Mouse (Mus musculus) ZHBTc4 (cell line): ENCODE data around the gene Sema3d.

Experiments used
- DNase-seq: peaks from one replicate; pipeline ENCODE4 v3.0.0-alpha.2; 2011; ENCODE audit warnings: low read depth, low spot score

The Sema3d gene

GRCm38 (mm10) chr5:12499037-12499436, 115.9 kb downstream of the Sema3d start:
- DNase-seq: no peak

GRCm38 (mm10) chr5:12499791-12500504, 116.8 kb downstream of the Sema3d start:
- DNase-seq: no peak

GRCm38 (mm10) chr5:12512471-12512870, 129.3 kb downstream of the Sema3d start:
- DNase-seq: no peak

DNA sequence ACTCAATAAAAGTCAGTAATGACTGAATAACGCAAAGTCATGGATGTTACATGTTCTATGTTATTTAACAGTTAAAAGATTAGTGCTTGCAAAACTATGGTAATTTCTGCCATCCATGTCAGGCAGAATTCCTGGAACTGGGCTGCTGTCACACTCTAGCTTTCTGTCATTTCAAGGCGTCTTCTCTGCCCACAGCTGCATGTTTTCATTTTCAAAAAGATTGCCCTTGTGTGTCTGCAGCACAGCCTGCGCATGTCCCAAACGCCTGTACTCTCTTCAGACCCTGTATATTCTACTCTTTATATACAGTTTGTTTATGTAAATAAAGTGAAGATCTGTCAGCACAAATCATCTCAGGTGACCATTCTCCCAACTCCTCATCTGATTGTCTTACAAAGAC, 132.1 kb downstream of the Sema3d start:
- no peak for DNase-seq

DNA sequence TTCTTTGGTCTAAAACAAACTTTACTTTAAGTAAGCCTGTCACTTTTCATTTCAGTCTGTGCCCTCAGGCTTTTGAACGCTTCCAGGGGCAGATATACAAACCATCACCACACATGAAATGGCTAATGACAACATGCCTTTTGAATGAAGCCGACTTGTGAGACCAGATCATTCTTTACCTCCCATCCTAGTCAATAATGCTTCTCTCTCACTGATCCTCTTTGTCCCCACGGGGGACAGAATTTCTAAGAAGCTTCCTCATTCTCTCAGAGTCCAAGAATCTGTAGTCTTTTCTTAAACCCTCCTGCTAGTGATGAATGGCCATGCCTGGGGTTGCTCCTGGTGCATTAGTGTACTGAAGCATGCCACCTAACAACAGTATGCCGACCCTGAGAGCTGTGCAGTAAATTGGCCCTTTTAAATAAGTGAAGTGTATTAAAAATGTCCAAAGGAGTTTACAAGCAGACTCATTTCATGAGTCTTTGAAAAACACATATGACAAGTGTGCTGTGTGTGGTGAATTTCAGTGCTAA, 142.1 kb downstream of the Sema3d start:
- no peak for DNase-seq

GRCm38 (mm10) chr5:12528596-12528995, 145.4 kb downstream of the Sema3d start:
- no peak for DNase-seq

- no peak for DNase-seq
These were observed 146.6 kb downstream of the Sema3d start for GRCm38 (mm10) chr5:12529771-12530170.

- DNase-seq: peak; percentile 81
These were observed 158.1 kb downstream of the Sema3d start for GRCm38 (mm10) chr5:12541268-12541667.

DNA sequence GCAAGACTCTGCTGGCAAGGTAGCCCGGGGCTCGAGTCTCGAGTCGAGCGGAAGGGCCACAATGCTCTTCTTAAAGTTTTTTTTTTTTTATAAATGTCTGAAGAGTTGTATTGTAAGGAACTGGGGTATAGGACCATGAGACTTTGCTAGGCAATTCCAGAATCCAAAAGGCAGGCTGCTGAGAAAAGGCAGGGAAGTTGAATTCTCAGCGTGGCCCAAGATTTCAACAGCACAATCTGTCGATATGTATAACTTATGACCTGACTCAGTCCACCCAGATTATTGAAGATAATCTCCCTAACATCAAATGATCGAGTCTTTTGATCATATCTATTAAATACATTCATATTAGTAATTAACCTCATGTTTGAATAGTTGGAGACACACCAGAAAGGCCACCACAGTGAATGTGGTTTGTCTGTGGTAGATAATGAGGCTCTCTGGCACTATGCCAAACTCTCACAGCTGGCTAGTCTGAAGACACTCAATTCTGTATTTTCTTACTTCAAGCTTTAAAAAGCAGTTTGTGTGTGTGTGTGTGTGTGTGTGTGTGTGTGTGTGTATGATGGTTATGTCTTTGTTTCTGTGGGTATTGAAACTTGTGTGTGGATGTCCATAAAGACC, 166.0 kb downstream of the Sema3d start:
- DNase-seq: no peak

DNA sequence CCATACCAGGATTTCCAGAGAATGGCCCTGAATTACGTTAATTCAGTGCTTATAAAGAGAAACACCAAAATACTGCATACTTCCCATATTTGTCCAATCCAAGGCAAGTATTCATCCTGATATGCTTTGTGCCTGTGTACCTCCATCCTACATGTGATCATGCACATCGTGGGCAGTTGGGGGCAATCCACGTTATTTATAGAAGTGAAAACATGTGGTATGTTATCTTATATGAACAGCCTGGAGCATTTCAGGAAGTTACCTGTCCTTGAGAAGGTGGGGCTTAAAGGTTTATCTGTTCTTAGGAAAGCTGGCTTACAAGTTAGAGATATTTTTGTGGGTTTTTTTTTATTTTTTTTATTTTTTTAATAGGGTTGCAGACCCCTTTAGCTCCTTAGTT, 172.2 kb downstream of the Sema3d start:
- no peak for DNase-seq

GRCm38 (mm10) chr5:12557889-12558288, 174.7 kb downstream of the Sema3d start:
- peak; percentile 28 for DNase-seq

GRCm38 (mm10) chr5:12561740-12562139, 178.6 kb downstream of the Sema3d start:
- no peak for DNase-seq

DNA sequence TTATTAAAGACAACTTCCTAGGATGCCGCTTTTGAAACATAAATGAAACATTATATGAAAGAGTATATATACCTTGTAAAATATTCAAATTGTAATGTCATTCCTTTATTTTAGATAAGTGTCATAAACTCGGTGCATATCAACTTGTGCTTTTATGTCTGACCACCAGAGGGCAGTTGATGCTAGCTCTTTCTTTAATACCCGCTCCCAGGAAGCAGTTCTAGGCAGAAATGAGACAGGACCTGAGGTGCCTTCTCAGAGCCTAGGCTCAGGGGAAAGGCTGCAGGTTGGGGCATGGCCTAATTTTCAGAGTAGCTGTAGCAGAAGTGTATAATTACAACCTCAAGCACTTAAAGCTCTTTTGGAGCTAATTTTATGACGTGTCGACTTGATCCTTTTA, 179.0 kb downstream of the Sema3d start:
- DNase-seq: peak; percentile 75

DNA sequence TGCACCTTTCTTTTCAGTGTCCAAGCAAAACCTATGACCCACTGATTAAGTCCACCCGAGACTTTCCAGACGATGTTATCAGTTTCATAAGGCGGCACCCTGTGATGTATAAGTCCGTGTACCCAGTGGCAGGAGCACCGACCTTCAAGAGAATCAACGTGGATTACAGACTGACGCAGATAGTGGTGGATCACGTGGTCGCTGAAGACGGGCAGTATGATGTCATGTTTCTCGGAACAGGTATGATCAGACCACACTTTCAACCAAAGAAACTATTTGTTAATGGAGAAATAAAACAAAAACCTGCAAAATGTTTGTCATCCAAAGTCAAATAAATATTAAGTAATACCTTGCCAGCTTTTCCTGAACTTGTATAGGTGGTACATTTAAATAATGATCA, 179.9 kb downstream of the Sema3d start:
- DNase-seq: no peak

GRCm38 (mm10) chr5:12564602-12565220, 181.5 kb downstream of the Sema3d start:
- no peak for DNase-seq

DNA sequence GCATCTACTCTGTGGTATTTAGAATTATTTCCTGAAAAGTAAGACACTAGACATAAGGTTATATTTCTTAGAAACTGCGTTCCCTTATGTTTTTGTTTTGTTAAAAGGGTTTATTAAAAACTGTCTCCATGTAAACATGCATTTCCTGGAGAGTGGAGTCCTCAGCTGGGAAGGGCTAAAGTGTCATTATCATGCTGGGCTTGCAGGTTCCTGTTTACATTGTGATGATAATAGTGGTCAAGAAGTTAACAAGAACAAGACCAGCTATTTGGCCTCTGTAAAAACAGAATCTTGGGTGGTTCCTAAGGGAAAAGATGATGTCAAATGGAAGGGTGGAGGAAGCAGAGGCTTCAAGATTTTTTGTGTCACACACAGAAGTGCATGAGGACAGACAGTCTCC, 183.4 kb downstream of the Sema3d start:
- peak; percentile 48 for DNase-seq

- no peak for DNase-seq
These were observed 191.4 kb downstream of the Sema3d start for GRCm38 (mm10) chr5:12574551-12574950.

DNA sequence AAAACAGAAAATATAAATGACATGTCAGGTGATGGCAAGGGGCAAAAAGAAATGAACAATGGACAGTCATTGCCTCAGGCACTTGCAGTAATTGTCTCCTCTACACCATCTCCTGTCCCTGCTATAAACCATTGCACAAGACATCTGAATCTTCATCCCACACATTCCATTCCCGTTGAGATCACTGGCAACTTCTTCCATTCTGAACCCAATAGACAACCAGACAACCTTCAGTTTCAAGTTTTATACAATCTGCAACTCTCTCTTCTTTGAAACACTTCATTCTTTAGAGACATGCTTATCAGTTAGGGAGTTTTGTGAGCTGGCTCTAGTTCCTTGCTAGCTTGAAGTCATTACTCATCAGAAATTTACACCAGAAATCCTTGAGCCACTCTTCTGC, 192.1 kb downstream of the Sema3d start:
- no peak for DNase-seq

DNA sequence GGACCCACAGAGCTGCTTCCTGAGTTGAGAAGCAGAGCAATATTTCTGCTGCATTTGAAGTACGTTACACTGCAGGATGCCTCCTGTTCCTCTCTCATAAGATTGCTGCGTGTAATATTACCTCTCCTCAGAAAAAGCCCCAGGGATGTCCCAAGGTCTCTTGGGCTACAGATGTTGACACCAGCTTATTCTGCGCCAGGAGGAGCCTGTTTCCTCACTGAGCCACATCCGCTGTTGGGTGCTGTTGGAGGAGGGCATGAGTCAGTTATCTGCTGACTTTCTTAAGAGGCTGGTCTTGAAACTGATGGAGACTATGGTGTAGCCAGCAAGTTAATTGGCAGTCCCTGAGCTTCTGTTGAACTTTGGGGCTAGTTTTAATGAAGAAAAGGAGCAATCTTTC, 196.6 kb downstream of the Sema3d start:
- DNase-seq: no peak

DNA sequence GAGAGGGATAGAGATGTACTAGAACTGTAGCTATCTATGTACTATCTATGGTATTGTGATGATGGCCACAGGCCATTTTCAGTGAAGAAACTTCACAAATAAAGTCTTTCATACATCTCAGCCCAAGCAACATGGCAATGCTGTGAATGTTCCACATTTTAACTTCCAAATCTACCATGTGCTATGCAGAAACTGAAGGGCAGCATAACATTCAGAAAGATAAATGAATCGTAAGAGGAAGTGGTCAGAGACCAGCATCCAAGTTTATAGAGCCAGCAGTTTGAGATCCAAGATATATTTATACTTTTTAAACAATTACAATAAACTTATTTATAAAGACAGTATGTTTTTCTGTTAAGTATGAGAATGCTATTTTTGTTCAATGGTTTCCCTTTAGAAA, 199.4 kb downstream of the Sema3d start:
- DNase-seq: no peak

GRCm38 (mm10) chr5:12583293-12583834, 200.2 kb downstream of the Sema3d start:
- no peak for DNase-seq

DNA sequence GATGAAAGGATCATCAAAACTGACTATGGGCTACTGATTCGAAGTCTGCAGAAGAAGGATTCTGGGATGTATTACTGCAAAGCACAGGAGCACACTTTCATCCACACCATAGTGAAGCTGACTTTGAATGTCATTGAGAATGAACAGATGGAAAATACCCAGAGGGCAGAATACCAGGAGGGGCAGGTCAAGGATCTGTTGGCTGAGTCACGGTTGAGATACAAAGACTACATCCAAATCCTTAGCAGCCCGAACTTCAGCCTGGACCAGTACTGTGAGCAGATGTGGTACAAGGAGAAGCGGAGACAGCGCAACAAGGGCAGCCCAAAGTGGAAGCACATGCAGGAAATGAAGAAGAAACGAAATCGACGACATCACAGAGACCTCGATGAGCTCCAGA, 201.7 kb downstream of the Sema3d start:
- DNase-seq: no peak
